Mouse (Mus musculus): ENCODE data around the gene Fam98b. TPM values are rescaled to one million over a fixed set of nuclear protein-coding genes. Genes with fewer than 3 reads are reported as not detected.

The Fam98b gene
- polyA plus RNA-seq, 1 experiment, result 7.2 TPM

GRCm38 (mm10) chr2:117299596-117300448 lies 50.3 kb downstream of the Fam98b start:
- Histone ChIP-seq H3K27ac (ENCODE audit: control insufficient read depth, insufficient read depth, low read length) (no peak overlapping the region), H3K36me3 (ENCODE audit: control insufficient read depth, insufficient read depth, low read length) (peaks cover 96% of the 10 kb centered on the region), H3K4me1 (replicated peaks; ENCODE audit: control insufficient read depth, insufficient read depth, low read length) (no peaks in the 10 kb centered on the region), H3K4me3 (ENCODE audit: control insufficient read depth, insufficient read depth, low read length) (no peak overlapping the region), H3K27me3 (ENCODE audit: control insufficient read depth, insufficient read depth, low read length) (no peaks in the 10 kb centered on the region)
- WGBS, result 88% methylated on average over 16 of the region's 16 CpGs
- TF ChIP-seq POLR2A (IDR thresholded peaks at IDR 0.05; ENCODE audit: control insufficient read depth, extremely low read depth, insufficient read depth, low read length, poor library complexity) (no peak), CTCF (IDR thresholded peaks at IDR 0.05; ENCODE audit: borderline replicate concordance, control insufficient read depth, extremely low read depth, insufficient read depth, low read length, poor library complexity) (no peak)
- DNase-seq, result no peak

GRCm38 (mm10) chr2:117303391-117304350 lies 54.1 kb downstream of the Fam98b start:
- Histone ChIP-seq H3K27ac (ENCODE audit: control insufficient read depth, insufficient read depth, low read length) (no peak overlapping the region), H3K27me3 (ENCODE audit: control insufficient read depth, insufficient read depth, low read length) (no peaks in the 10 kb centered on the region), H3K4me1 (replicated peaks; ENCODE audit: control insufficient read depth, insufficient read depth, low read length) (no peaks in the 10 kb centered on the region), H3K4me3 (ENCODE audit: control insufficient read depth, insufficient read depth, low read length) (no peak overlapping the region), H3K36me3 (ENCODE audit: control insufficient read depth, insufficient read depth, low read length) (peaks cover 82% of the 10 kb centered on the region)
- TF ChIP-seq POLR2A (IDR thresholded peaks at IDR 0.05; ENCODE audit: control insufficient read depth, extremely low read depth, insufficient read depth, low read length, poor library complexity) (no peak), CTCF (IDR thresholded peaks at IDR 0.05; ENCODE audit: borderline replicate concordance, control insufficient read depth, extremely low read depth, insufficient read depth, low read length, poor library complexity) (no peak)
- 75% methylated on average over 12 of the region's 12 CpGs for WGBS
- DNase-seq, result peak; percentile 22

GRCm38 (mm10) chr2:117304941-117305340 lies 55.4 kb downstream of the Fam98b start:
- no peaks in the 10 kb centered on the region for H3K27me3 ChIP-seq (ENCODE audit: control insufficient read depth, insufficient read depth, low read length)
- H3K4me3 ChIP-seq (ENCODE audit: control insufficient read depth, insufficient read depth, low read length), result no peak overlapping the region
- TF ChIP-seq POLR2A (IDR thresholded peaks at IDR 0.05; ENCODE audit: control insufficient read depth, extremely low read depth, insufficient read depth, low read length, poor library complexity) (no peak), CTCF (IDR thresholded peaks at IDR 0.05; ENCODE audit: borderline replicate concordance, control insufficient read depth, extremely low read depth, insufficient read depth, low read length, poor library complexity) (no peak)
- H3K36me3 ChIP-seq (ENCODE audit: control insufficient read depth, insufficient read depth, low read length), result peaks cover 80% of the 10 kb centered on the region
- H3K27ac ChIP-seq (ENCODE audit: control insufficient read depth, insufficient read depth, low read length), result no peak overlapping the region
- no peaks in the 10 kb centered on the region for H3K4me1 ChIP-seq (replicated peaks; ENCODE audit: control insufficient read depth, insufficient read depth, low read length)
- DNase-seq, result no peak
- WGBS, result 97% methylated on average over 5 of the region's 5 CpGs

GRCm38 (mm10) chr2:117307959-117308358 lies 58.4 kb downstream of the Fam98b start:
- TF ChIP-seq POLR2A (IDR thresholded peaks at IDR 0.05; ENCODE audit: control insufficient read depth, extremely low read depth, insufficient read depth, low read length, poor library complexity) (no peak), CTCF (IDR thresholded peaks at IDR 0.05; ENCODE audit: borderline replicate concordance, control insufficient read depth, extremely low read depth, insufficient read depth, low read length, poor library complexity) (no peak)
- Histone ChIP-seq H3K4me1 (replicated peaks; ENCODE audit: control insufficient read depth, insufficient read depth, low read length) (peaks cover 7% of the 10 kb centered on the region), H3K27me3 (ENCODE audit: control insufficient read depth, insufficient read depth, low read length) (no peaks in the 10 kb centered on the region), H3K4me3 (ENCODE audit: control insufficient read depth, insufficient read depth, low read length) (no peak overlapping the region), H3K27ac (ENCODE audit: control insufficient read depth, insufficient read depth, low read length) (no peak overlapping the region), H3K36me3 (ENCODE audit: control insufficient read depth, insufficient read depth, low read length) (peaks cover 62% of the 10 kb centered on the region)
- 93% methylated on average over 3 of the region's 3 CpGs for WGBS
- DNase-seq, result no peak

GRCm38 (mm10) chr2:117309046-117309445 lies 59.5 kb downstream of the Fam98b start:
- no peaks in the 10 kb centered on the region for H3K27me3 ChIP-seq (ENCODE audit: control insufficient read depth, insufficient read depth, low read length)
- H3K4me1 ChIP-seq (replicated peaks; ENCODE audit: control insufficient read depth, insufficient read depth, low read length), result peaks cover 10% of the 10 kb centered on the region
- DNase-seq, result no peak
- no peak overlapping the region for H3K27ac ChIP-seq (ENCODE audit: control insufficient read depth, insufficient read depth, low read length)
- H3K36me3 ChIP-seq (ENCODE audit: control insufficient read depth, insufficient read depth, low read length), result peaks cover 51% of the 10 kb centered on the region
- TF ChIP-seq CTCF (IDR thresholded peaks at IDR 0.05; ENCODE audit: borderline replicate concordance, control insufficient read depth, extremely low read depth, insufficient read depth, low read length, poor library complexity), result no peak
- no peak for TF ChIP-seq POLR2A (IDR thresholded peaks at IDR 0.05; ENCODE audit: control insufficient read depth, extremely low read depth, insufficient read depth, low read length, poor library complexity)
- no peak overlapping the region for H3K4me3 ChIP-seq (ENCODE audit: control insufficient read depth, insufficient read depth, low read length)
- 96% methylated on average over 2 of the region's 2 CpGs for WGBS

GRCm38 (mm10) chr2:117311349-117311748 lies 61.8 kb downstream of the Fam98b start:
- DNase-seq, result no peak
- H3K36me3 ChIP-seq (ENCODE audit: control insufficient read depth, insufficient read depth, low read length), result peaks cover 30% of the 10 kb centered on the region
- H3K4me3 ChIP-seq (ENCODE audit: control insufficient read depth, insufficient read depth, low read length), result no peak overlapping the region
- H3K4me1 ChIP-seq (replicated peaks; ENCODE audit: control insufficient read depth, insufficient read depth, low read length), result peaks cover 15% of the 10 kb centered on the region
- H3K27me3 ChIP-seq (ENCODE audit: control insufficient read depth, insufficient read depth, low read length), result no peaks in the 10 kb centered on the region
- 92% methylated on average over 1 of the region's 1 CpGs for WGBS
- H3K27ac ChIP-seq (ENCODE audit: control insufficient read depth, insufficient read depth, low read length), result no peak overlapping the region
- TF ChIP-seq POLR2A (IDR thresholded peaks at IDR 0.05; ENCODE audit: control insufficient read depth, extremely low read depth, insufficient read depth, low read length, poor library complexity) (no peak), CTCF (IDR thresholded peaks at IDR 0.05; ENCODE audit: borderline replicate concordance, control insufficient read depth, extremely low read depth, insufficient read depth, low read length, poor library complexity) (no peak)

All from thymus, adult 2 months (tissue).